Mouse (Mus musculus): Measurements from ENCODE around the gene Frmd4a. TPM values are rescaled to one million over a fixed set of nuclear protein-coding genes. Genes with fewer than 3 reads are reported as not detected.
"Not testable (repeated sequence)": the region's sequence is repeated elsewhere in the genome, so short reads cannot be mapped to it uniquely, and the experiment has no call there.

The Frmd4a gene
- total and polyA plus RNA-seq, 2 experiments from 2014 or later: 40.7 to 55.8 TPM

GRCm38 (mm10) chr2:4335881-4336280 lies 318.4 kb downstream of the Frmd4a start:
- Histone ChIP-seq H3K9me3 (ENCODE audit: low read length) (no peaks in the 10 kb centered on the region), H3K27ac (no peak overlapping the region), H3K9ac (replicated peaks; ENCODE audit: low read length) (no peak overlapping the region), H3K36me3 (ENCODE audit: insufficient read depth, low read length) (no peaks in the 10 kb centered on the region), H3K4me2 (ENCODE audit: low read depth, low read length) (no peak overlapping the region), H3K27me3 (ENCODE audit: insufficient read depth, low read length) (no peaks in the 10 kb centered on the region), H3K4me3 (ENCODE audit: low read length) (no peak overlapping the region), H3K4me1 (ENCODE audit: insufficient read depth, low read length) (peaks cover 13% of the 10 kb centered on the region; the same call in 1 of the 2 replicates)
- WGBS: 77% methylated on average over 4 of the region's 4 CpGs
- no peak for DNase-seq (ENCODE audit: low spot score)
- TF ChIP-seq CTCF (IDR thresholded peaks at IDR 0.05; ENCODE audit: low read depth): no peak
- no peak for ATAC-seq

- H3K36me3 ChIP-seq (ENCODE audit: insufficient read depth, low read length); H3K27ac ChIP-seq; H3K27me3 ChIP-seq (ENCODE audit: insufficient read depth, low read length); H3K9ac ChIP-seq (replicated peaks; ENCODE audit: low read length); H3K4me3 ChIP-seq (ENCODE audit: low read length); H3K4me2 ChIP-seq (ENCODE audit: low read depth, low read length); ATAC-seq; H3K9me3 ChIP-seq (ENCODE audit: low read length): not testable (repeated sequence)
- DNase-seq (ENCODE audit: low spot score): peak; percentile 34
- peaks cover 12% of the 10 kb centered on the region; the same call in 1 of the 2 replicates for H3K4me1 ChIP-seq (ENCODE audit: insufficient read depth, low read length)
- peak; percentile 38 for TF ChIP-seq CTCF (IDR thresholded peaks at IDR 0.05; ENCODE audit: low read depth)
- WGBS: 65% methylated on average over 8 of the region's 8 CpGs
Measured at GRCm38 (mm10) chr2:4338290-4338689, 320.8 kb downstream of the Frmd4a start.

- Histone ChIP-seq H3K27me3 (ENCODE audit: insufficient read depth, low read length) (no peaks in the 10 kb centered on the region), H3K4me3 (ENCODE audit: low read length) (no peak overlapping the region), H3K36me3 (ENCODE audit: insufficient read depth, low read length) (no peaks in the 10 kb centered on the region), H3K9me3 (ENCODE audit: low read length) (no peaks in the 10 kb centered on the region), H3K27ac (no peak overlapping the region), H3K4me2 (ENCODE audit: low read depth, low read length) (no peak overlapping the region), H3K4me1 (ENCODE audit: insufficient read depth, low read length) (0 out of 2 replicates have a peak, but pooled peaks cover 4% of the 10 kb centered on the region), H3K9ac (replicated peaks; ENCODE audit: low read length) (no peak overlapping the region)
- DNase-seq (ENCODE audit: low spot score) (no peak), ATAC-seq (no peak)
- no peak for TF ChIP-seq CTCF (IDR thresholded peaks at IDR 0.05; ENCODE audit: low read depth)
- WGBS: 51% methylated on average over 4 of the region's 4 CpGs
Measured at GRCm38 (mm10) chr2:4339128-4339527, 321.6 kb downstream of the Frmd4a start.

- Histone ChIP-seq H3K27me3 (ENCODE audit: insufficient read depth, low read length) (no peaks in the 10 kb centered on the region), H3K9me3 (ENCODE audit: low read length) (no peaks in the 10 kb centered on the region), H3K4me2 (ENCODE audit: low read depth, low read length) (no peak overlapping the region), H3K4me1 (ENCODE audit: insufficient read depth, low read length) (no peaks in the 10 kb centered on the region), H3K27ac (no peak overlapping the region), H3K4me3 (ENCODE audit: low read length) (no peak overlapping the region), H3K36me3 (ENCODE audit: insufficient read depth, low read length) (no peaks in the 10 kb centered on the region), H3K9ac (replicated peaks; ENCODE audit: low read length) (no peak overlapping the region)
- ATAC-seq: no peak
- no peak for DNase-seq (ENCODE audit: low spot score)
- 65% methylated on average over 3 of the region's 3 CpGs for WGBS
- TF ChIP-seq CTCF (IDR thresholded peaks at IDR 0.05; ENCODE audit: low read depth): no peak
Measured at GRCm38 (mm10) chr2:4339530-4340218, 322.2 kb downstream of the Frmd4a start.

- no peak for DNase-seq (ENCODE audit: low spot score)
- no peak overlapping the region for H3K9ac ChIP-seq (replicated peaks; ENCODE audit: low read length)
- H3K9me3 ChIP-seq (ENCODE audit: low read length): no peaks in the 10 kb centered on the region
- WGBS: 54% methylated on average over 10 of the region's 10 CpGs
- no peak for ATAC-seq
- no peaks in the 10 kb centered on the region for H3K36me3 ChIP-seq (ENCODE audit: insufficient read depth, low read length)
- no peaks in the 10 kb centered on the region for H3K4me1 ChIP-seq (ENCODE audit: insufficient read depth, low read length)
- no peak overlapping the region for H3K27ac ChIP-seq
- no peak overlapping the region for H3K4me2 ChIP-seq (ENCODE audit: low read depth, low read length)
- TF ChIP-seq CTCF (IDR thresholded peaks at IDR 0.05; ENCODE audit: low read depth): no peak
- H3K27me3 ChIP-seq (ENCODE audit: insufficient read depth, low read length): no peaks in the 10 kb centered on the region
- no peak overlapping the region for H3K4me3 ChIP-seq (ENCODE audit: low read length)
Measured at GRCm38 (mm10) chr2:4340378-4340777, 322.9 kb downstream of the Frmd4a start.

- no peaks in the 10 kb centered on the region for H3K27me3 ChIP-seq (ENCODE audit: insufficient read depth, low read length)
- WGBS: 45% methylated on average over 1 of the region's 1 CpGs
- ATAC-seq: no peak
Measured at GRCm38 (mm10) chr2:4341141-4341540, 323.6 kb downstream of the Frmd4a start.

GRCm38 (mm10) chr2:4342005-4342404 lies 324.5 kb downstream of the Frmd4a start:
- no peaks in the 10 kb centered on the region for H3K27me3 ChIP-seq (ENCODE audit: insufficient read depth, low read length)
- 57% methylated on average over 7 of the region's 7 CpGs for WGBS
- peak; percentile 65 for DNase-seq (ENCODE audit: low spot score)
- no peaks in the 10 kb centered on the region for H3K9me3 ChIP-seq (ENCODE audit: low read length)
- no peak overlapping the region for H3K4me3 ChIP-seq (ENCODE audit: low read length)
- TF ChIP-seq CTCF (IDR thresholded peaks at IDR 0.05; ENCODE audit: low read depth): no peak
- no peak overlapping the region for H3K9ac ChIP-seq (replicated peaks; ENCODE audit: low read length)
- H3K27ac ChIP-seq: peak overlapping the region; percentile 15; the same call in 1 of the 2 replicates
- H3K4me2 ChIP-seq (ENCODE audit: low read depth, low read length): no peak overlapping the region
- peak; percentile 30; the same call in 1 of the 2 replicates for ATAC-seq
- H3K4me1 ChIP-seq (ENCODE audit: insufficient read depth, low read length): no peaks in the 10 kb centered on the region
- H3K36me3 ChIP-seq (ENCODE audit: insufficient read depth, low read length): no peaks in the 10 kb centered on the region

More at GRCm38 (mm10) chr2:4341141-4341540, 323.6 kb downstream of the Frmd4a start:
- no peaks in the 10 kb centered on the region for H3K9me3 ChIP-seq (ENCODE audit: low read length)
- peak overlapping the region; percentile 36; the same call in 1 of the 2 replicates for H3K27ac ChIP-seq
- H3K4me1 ChIP-seq (ENCODE audit: insufficient read depth, low read length): no peaks in the 10 kb centered on the region
- H3K9ac ChIP-seq (replicated peaks; ENCODE audit: low read length): no peak overlapping the region
- TF ChIP-seq CTCF (IDR thresholded peaks at IDR 0.05; ENCODE audit: low read depth): no peak
- H3K4me3 ChIP-seq (ENCODE audit: low read length): no peak overlapping the region
- H3K4me2 ChIP-seq (ENCODE audit: low read depth, low read length): no peak overlapping the region
- H3K36me3 ChIP-seq (ENCODE audit: insufficient read depth, low read length): no peaks in the 10 kb centered on the region
- no peak for DNase-seq (ENCODE audit: low spot score)

Measured in hindbrain, postnatal 0 days (tissue).